Mouse (Mus musculus): ENCODE data around the gene Neurl2.

GRCm38 (mm10) chr2:164827146-164827850, 6.0 kb downstream of the Neurl2 start:
- TF ChIP-seq POLR2A (IDR thresholded peaks at IDR 0.05; ENCODE audit: borderline replicate concordance, extremely low read depth, low read depth, low read length), result no peak
- no peak for TF ChIP-seq CTCF (IDR thresholded peaks at IDR 0.05; ENCODE audit: insufficient read depth, low read length)

Measured in lung, adult 2 months (tissue).